Mouse (Mus musculus): Measurements from ENCODE around the gene Gucy2d. TPM values are rescaled to one million over a fixed set of nuclear protein-coding genes. Genes with fewer than 3 reads are reported as not detected.

Gene Gucy2d
- total and polyA plus RNA-seq, 2 experiments from 2014 or later: 0.20 TPM; not detected in 1

DNA sequence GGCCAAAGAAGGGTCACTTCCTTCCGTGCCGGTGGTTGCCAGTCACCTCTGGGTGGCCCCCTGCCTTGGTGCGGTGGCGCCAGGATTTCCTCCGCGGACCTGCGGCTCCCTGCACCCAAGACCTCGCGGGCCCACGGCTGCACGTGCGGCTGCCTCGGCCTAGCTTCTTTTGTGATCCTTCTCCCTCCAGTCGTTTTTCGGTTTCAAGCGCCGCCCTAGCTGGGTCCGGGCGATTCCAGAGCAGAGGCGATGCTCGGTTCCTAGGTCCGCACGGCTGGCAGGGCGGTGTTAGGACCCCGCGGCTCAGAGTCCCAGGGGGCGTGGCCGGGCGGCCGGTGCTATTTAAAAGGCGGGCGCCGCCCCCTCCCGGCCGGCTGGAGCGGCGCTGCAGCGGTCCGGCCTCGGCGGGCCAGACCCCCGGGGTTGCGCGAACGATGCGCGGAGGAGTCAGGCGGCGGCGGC lies 49.4 kb downstream of the Gucy2d start:
- DNase-seq (ENCODE audit: low spot score) (peak; percentile 85), ATAC-seq (peak; percentile 88)
- Histone ChIP-seq H3K9me3 (ENCODE audit: low read length) (no peaks in the 10 kb centered on the region), H3K27me3 (ENCODE audit: insufficient read depth, low read length) (no peaks in the 10 kb centered on the region), H3K36me3 (ENCODE audit: insufficient read depth, low read length) (no peaks in the 10 kb centered on the region), H3K4me1 (ENCODE audit: insufficient read depth, low read length) (peaks cover 10% of the 10 kb centered on the region), H3K9ac (replicated peaks; ENCODE audit: low read length) (peak overlapping the region; percentile 55), H3K4me3 (ENCODE audit: low read length) (peak overlapping the region; percentile 53), H3K27ac (no peak overlapping the region), H3K4me2 (ENCODE audit: low read depth, low read length) (peak overlapping the region; percentile 66)
- WGBS: 2% methylated on average over 49 of the region's 50 CpGs
- no peak for TF ChIP-seq CTCF (IDR thresholded peaks at IDR 0.05; ENCODE audit: low read depth)

DNA sequence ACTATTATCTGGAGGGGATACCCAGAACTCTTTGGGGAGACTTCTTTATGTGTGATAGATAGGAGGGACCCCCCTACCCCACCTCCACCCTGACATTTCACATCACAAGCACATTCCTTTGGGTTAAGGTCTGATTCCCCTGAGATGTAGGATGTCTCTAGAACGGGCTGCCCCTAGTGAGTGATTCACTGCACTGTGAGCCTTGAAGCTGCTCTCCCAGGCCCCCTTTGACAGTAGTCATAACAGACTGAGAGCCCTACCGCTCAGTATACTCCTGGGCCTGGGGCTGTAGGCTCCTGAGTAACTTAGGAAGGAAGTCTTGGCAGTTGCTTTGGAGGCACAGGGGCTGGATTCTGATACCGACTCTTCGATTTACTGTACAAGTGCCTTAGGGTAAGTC lies 50.1 kb downstream of the Gucy2d start:
- DNase-seq (ENCODE audit: low spot score) (no peak), ATAC-seq (0 out of 2 replicates have a peak, but pooled peaks have one; percentile 1)
- peak; percentile 18; the same call in 1 of the 2 replicates for TF ChIP-seq CTCF (IDR thresholded peaks at IDR 0.05; ENCODE audit: low read depth)
- Histone ChIP-seq H3K9ac (replicated peaks; ENCODE audit: low read length) (peak overlapping the region; percentile 55), H3K4me2 (ENCODE audit: low read depth, low read length) (peak overlapping the region; percentile 66), H3K27ac (no peak overlapping the region), H3K4me3 (ENCODE audit: low read length) (peak overlapping the region; percentile 53), H3K36me3 (ENCODE audit: insufficient read depth, low read length) (no peaks in the 10 kb centered on the region), H3K27me3 (ENCODE audit: insufficient read depth, low read length) (no peaks in the 10 kb centered on the region), H3K4me1 (ENCODE audit: insufficient read depth, low read length) (peaks cover 10% of the 10 kb centered on the region), H3K9me3 (ENCODE audit: low read length) (no peaks in the 10 kb centered on the region)
- 55% methylated on average over 4 of the region's 4 CpGs for WGBS

DNA sequence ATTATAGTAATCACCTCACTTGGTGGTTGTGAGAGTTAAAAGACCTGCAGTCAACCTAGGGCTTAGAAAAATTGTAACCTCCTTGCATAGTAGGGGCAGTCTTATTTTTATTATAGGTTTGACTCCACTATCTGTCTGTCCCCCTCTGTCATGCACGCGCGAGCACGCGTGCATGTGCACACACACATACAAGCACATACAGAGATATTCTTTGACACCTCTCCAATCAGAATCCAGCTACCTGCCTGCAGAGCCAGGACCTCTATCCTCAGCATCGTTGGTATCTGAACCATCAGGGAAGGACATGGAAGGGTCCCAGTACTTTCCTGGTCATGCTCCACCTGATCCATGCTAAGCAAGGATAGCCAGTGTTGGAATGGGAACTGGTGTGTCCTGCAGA lies 50.7 kb downstream of the Gucy2d start:
- Histone ChIP-seq H3K27ac (no peak overlapping the region), H3K4me3 (ENCODE audit: low read length) (peak overlapping the region; percentile 53; the same call in 1 of the 2 replicates), H3K4me2 (ENCODE audit: low read depth, low read length) (peak overlapping the region; percentile 66; the same call in 1 of the 2 replicates), H3K9ac (replicated peaks; ENCODE audit: low read length) (no peak overlapping the region), H3K4me1 (ENCODE audit: insufficient read depth, low read length) (peaks cover 10% of the 10 kb centered on the region), H3K9me3 (ENCODE audit: low read length) (no peaks in the 10 kb centered on the region), H3K36me3 (ENCODE audit: insufficient read depth, low read length) (no peaks in the 10 kb centered on the region), H3K27me3 (ENCODE audit: insufficient read depth, low read length) (no peaks in the 10 kb centered on the region)
- no peak for TF ChIP-seq CTCF (IDR thresholded peaks at IDR 0.05; ENCODE audit: low read depth)
- 93% methylated on average over 6 of the region's 6 CpGs for whole genome bisulfite sequencing
- DNase-seq (ENCODE audit: low spot score): no peak
- ATAC-seq: no peak

- ATAC-seq (no peak), DNase-seq (ENCODE audit: low spot score) (no peak)
- Histone ChIP-seq H3K9me3 (ENCODE audit: low read length) (no peaks in the 10 kb centered on the region), H3K4me3 (ENCODE audit: low read length) (no peak overlapping the region), H3K27ac (no peak overlapping the region), H3K9ac (replicated peaks; ENCODE audit: low read length) (no peak overlapping the region), H3K4me2 (ENCODE audit: low read depth, low read length) (peak overlapping the region; percentile 18; the same call in 1 of the 2 replicates), H3K4me1 (ENCODE audit: insufficient read depth, low read length) (peaks cover 10% of the 10 kb centered on the region), H3K36me3 (ENCODE audit: insufficient read depth, low read length) (no peaks in the 10 kb centered on the region), H3K27me3 (ENCODE audit: insufficient read depth, low read length) (no peaks in the 10 kb centered on the region)
- no peak for TF ChIP-seq CTCF (IDR thresholded peaks at IDR 0.05; ENCODE audit: low read depth)
- 67% methylated on average over 9 of the region's 9 CpGs for WGBS
Observed at GRCm38 (mm10) chr7:98491451-98492200, 51.4 kb downstream of the Gucy2d start.

DNA sequence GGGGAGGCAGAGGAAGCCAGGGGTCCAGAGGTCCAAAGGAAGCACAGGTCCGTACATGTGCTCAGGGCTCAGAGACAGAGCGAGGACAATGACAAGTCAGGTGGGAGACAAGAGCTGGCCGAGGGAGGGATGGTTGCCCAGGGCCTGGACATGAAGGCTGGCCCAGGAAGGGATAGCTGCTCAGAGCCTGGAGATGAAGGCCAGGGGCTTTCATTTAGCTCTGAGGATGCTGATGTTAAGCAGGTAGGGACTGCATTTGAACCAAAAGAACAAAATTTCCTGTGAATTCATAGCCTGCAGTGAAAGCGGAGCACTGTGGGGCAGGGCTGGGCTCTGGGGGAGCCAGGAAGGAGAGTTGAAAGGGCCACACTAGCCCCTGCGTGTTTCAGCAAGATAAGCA lies 52.1 kb downstream of the Gucy2d start:
- no peak for ATAC-seq
- peaks cover 10% of the 10 kb centered on the region for H3K4me1 ChIP-seq (ENCODE audit: insufficient read depth, low read length)
- H3K9ac ChIP-seq (replicated peaks; ENCODE audit: low read length): no peak overlapping the region
- no peak for TF ChIP-seq CTCF (IDR thresholded peaks at IDR 0.05; ENCODE audit: low read depth)
- H3K36me3 ChIP-seq (ENCODE audit: insufficient read depth, low read length): no peaks in the 10 kb centered on the region
- H3K4me2 ChIP-seq (ENCODE audit: low read depth, low read length): peak overlapping the region; percentile 18; the same call in 1 of the 2 replicates
- 69% methylated on average over 5 of the region's 5 CpGs for WGBS
- H3K27ac ChIP-seq: no peak overlapping the region
- DNase-seq (ENCODE audit: low spot score): no peak
- no peaks in the 10 kb centered on the region for H3K9me3 ChIP-seq (ENCODE audit: low read length)
- no peaks in the 10 kb centered on the region for H3K27me3 ChIP-seq (ENCODE audit: insufficient read depth, low read length)
- no peak overlapping the region for H3K4me3 ChIP-seq (ENCODE audit: low read length)

DNA sequence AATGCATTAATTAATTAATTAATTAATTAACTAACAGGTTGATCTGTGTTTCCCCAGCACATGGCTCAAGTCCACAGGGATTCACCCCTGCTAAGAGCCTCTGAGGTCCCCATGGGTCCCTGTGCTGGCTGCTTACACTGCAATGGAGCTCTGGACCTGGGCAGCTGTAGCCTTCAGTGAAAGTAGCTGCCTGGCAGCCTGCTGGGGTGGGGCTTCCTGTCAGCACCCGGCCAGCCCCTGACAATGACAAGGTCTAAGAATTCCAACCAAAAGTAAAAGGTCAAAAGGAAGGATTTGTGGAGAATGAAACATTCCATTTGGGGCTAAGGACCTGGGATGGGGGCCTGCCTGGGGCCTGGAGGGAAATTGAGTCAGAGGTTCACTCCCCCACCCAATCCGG lies 53.1 kb downstream of the Gucy2d start:
- TF ChIP-seq CTCF (IDR thresholded peaks at IDR 0.05; ENCODE audit: low read depth): no peak
- Histone ChIP-seq H3K9ac (replicated peaks; ENCODE audit: low read length) (no peak overlapping the region), H3K4me2 (ENCODE audit: low read depth, low read length) (no peak overlapping the region), H3K36me3 (ENCODE audit: insufficient read depth, low read length) (no peaks in the 10 kb centered on the region), H3K4me1 (ENCODE audit: insufficient read depth, low read length) (peaks cover 10% of the 10 kb centered on the region), H3K27me3 (ENCODE audit: insufficient read depth, low read length) (no peaks in the 10 kb centered on the region), H3K9me3 (ENCODE audit: low read length) (no peaks in the 10 kb centered on the region), H3K4me3 (ENCODE audit: low read length) (no peak overlapping the region), H3K27ac (no peak overlapping the region)
- DNase-seq (ENCODE audit: low spot score) (no peak), ATAC-seq (no peak)
- 64% methylated on average over 2 of the region's 2 CpGs for WGBS

Data from hindbrain, postnatal 0 days (tissue).